Mouse (Mus musculus) brain, embryonic 18.5 days (tissue): ENCODE measurements around the gene Smc2.
A peak's percentile ranks its signal among the peaks of the same experiment; 100 is the strongest.
"Not testable (repeated sequence)": the region's sequence is repeated elsewhere in the genome, so short reads cannot be mapped to it uniquely, and the experiment has no call there.

ENCODE experiments used
- DNase-seq: peaks from one replicate; pipeline ENCODE4 v3.0.0-alpha.2; 2012; ENCODE audit warnings: low read depth, low spot score

Gene Smc2

GRCm38 (mm10) chr4:52438886-52439664 is at the start of gene Smc2:
Gene Smc2 (plus strand): TSS chr4:52439243.
- peak; percentile 86 for DNase-seq

GRCm38 (mm10) chr4:52411587-52411986 is 27.5 kb upstream of the Smc2 start:
- no peak for DNase-seq

DNA sequence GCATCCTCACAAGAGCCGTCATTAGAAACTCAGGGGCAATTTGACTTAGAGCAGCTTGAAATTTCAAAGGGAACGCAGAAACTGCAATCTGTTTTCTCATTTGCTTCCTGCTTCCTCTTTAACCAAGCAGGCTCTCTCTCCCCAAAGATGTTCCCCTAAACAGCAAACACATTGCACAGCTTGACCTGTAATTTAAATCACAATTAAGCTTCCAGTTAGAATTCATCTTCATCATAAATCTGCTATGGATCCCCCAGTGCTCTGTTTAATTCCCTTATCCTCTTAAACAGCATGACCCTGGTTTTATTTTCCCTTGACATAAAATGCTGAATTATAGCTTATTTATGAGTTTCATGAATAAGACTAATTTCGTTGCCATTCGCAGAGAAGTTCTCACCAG is 15.4 kb upstream of the Smc2 start:
- no peak for DNase-seq

- no peak for DNase-seq
These were observed 9.5 kb upstream of the Smc2 start for GRCm38 (mm10) chr4:52429310-52430198.

GRCm38 (mm10) chr4:52435551-52435950 is 3.5 kb upstream of the Smc2 start:
- not testable (repeated sequence) for DNase-seq

- DNase-seq = no peak
These were observed 615 bp upstream of the Smc2 start for GRCm38 (mm10) chr4:52438371-52438885.

DNA sequence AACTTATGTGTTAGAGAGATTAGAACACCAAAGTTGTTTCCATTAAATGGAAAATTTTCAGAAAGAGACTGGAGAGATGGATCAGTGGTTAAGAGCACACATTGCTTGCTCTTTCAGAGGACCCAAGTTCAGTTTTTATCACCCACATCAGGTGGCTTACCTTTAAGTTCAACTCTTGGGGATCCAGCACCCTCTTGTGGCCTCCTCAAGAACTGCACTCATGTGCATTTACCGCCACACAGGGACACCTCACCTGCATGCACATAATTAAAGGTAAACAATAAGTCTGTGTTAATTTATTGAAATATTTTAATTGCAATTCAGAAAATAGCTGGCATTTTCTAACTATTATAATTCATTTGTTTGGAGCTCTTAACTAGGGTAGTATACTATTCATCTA is 20.7 kb downstream of the Smc2 start:
- no peak for DNase-seq

DNA sequence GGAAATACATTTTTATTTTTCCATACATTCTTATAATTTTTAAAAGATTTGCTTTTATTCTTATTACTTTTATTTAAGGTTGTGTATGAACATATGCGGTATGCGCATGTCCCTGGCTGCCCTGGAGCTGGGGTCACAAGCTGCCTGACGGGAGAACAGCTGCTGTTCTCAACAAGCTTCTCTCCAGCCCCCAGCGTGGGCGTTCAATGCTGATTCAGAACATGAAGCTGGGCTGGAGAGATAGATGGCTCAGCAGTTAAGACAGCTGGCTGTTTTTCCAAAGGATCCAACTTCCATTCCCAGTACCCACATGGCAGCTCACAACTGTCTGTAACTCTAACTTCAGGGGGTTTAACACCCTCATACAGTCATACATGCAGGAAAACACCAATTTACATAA is 22.3 kb downstream of the Smc2 start:
- DNase-seq = no peak

GRCm38 (mm10) chr4:52473431-52473830 is 34.4 kb downstream of the Smc2 start:
- no peak for DNase-seq

DNA sequence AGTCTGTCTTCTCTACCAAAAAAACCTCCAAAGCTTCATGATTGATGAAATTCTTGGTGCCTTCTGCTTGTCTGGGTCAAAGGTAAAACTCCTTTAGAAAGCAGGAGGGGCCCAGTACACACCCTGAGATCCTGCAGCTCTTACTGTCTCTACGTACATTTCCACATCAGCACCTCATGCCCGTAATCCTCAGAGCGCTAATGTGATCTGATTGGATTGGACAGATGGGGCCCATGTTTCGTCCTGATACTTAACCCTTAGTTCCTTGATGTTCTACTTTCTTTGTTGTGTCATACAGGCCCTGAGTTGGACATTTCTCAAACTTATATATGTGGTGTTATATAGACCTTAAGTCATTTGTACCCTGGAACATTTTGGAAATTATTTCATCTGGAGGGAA is 48.4 kb downstream of the Smc2 start:
- DNase-seq = no peak

DNA sequence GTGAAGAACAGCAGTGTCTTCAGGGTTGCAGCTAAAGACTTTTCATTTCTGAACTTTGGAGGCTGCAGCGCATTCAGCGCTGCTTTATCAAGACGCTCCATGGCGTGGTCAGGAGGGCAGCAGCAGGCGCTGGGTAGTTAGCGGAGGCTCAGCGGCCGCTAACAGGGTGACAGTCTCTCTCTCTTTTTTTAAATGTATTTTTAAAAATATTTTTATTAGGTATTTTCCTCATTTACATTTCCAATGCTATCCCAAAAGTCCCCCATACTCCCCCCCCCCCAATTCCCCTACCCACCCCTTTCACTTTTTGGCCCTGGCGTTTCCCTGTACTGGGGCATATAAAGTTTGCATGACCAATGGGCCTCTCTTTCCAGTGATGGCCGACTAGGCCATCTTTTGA is 58.1 kb downstream of the Smc2 start, which contains the start of gene Vma21-ps:
Gene Vma21-ps (minus strand): TSS at position 101 of the 400 bp plus-strand sequence.
- not testable (repeated sequence) for DNase-seq

- no peak for DNase-seq
These were observed 78.5 kb downstream of the Smc2 start for GRCm38 (mm10) chr4:52517580-52517979.

DNA sequence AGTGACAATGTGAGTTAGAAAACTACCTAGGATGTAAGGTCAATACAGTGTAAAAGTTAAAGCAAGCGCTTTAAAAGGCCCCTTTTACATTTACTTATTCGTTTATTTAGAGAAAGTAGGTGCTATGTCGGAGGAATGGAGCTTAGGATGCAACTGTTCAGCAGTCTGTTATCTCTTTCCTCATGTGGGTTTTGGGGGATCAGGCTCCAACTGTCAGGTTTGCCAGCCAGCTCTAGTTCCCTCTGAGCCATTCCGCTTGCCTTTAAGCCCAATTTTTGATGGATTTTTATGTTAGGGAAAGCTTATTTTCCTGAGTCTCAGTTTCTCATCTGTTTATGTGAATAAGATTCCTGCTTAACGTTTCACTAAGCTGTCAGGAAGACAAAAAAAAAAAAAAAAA is 80.3 kb downstream of the Smc2 start:
- DNase-seq = peak; percentile 37

- no peak for DNase-seq
These were observed 87.4 kb downstream of the Smc2 start for GRCm38 (mm10) chr4:52526464-52526863.

DNA sequence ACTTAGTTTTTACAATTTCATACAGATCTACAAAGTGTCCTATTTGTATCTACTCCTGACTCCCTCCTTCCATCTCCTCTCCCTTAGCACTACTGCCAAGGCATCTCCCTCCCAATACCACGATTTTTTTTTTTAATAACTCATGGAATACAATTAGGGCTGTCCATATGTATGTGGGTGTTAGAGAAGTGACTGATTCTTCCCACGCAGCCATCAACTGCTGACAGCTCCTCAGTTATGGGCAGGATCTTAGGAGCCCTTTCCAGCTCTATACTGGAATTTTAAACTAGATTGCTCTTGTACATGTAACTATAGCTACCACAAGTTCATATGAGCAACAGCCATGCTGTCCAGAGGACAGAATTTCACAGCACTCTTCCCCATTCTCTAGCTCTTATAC is 91.6 kb downstream of the Smc2 start:
- DNase-seq = no peak
